Mouse (Mus musculus): Measurements from ENCODE around the gene Rrp15. TPM values are rescaled to one million over a fixed set of nuclear protein-coding genes. Genes with fewer than 3 reads are reported as not detected.
"Not testable (repeated sequence)": the region's sequence is repeated elsewhere in the genome, so short reads cannot be mapped to it uniquely, and the experiment has no call there.

The Rrp15 gene
- 62.6 and 62.7 TPM in 2 replicates for polyA plus RNA-seq (2015; fragmentation: Nextera tagmentation; extraction: Ambion mirVana)

- H3K27me3 ChIP-seq: no peaks in the 10 kb centered on the region
- peak within 1 kb of the TSS; percentile 91 for H3K27ac ChIP-seq (replicated peaks)
- WGBS: under 1% methylated on average over 46 of the region's 46 CpGs
- ATAC-seq (ENCODE audit: insufficient number of reproducible peaks, low FRiP score, low TSS enrichment, low read depth): peak; percentile 88
- H3K4me2 ChIP-seq (replicated peaks): peak within 1 kb of the TSS; percentile 81
- 0 out of 2 replicates have a peak, but pooled peaks cover 3% of the 10 kb centered on the region for H3K36me3 ChIP-seq
- H3K4me1 ChIP-seq: peaks cover 21% of the 10 kb centered on the region
- H3K4me3 ChIP-seq (replicated peaks): peak within 1 kb of the TSS; percentile 86
- no peaks in the 10 kb centered on the region for H3K9me3 ChIP-seq (replicated peaks)
- H3K9ac ChIP-seq: peak within 1 kb of the TSS; percentile 71
Observed at GRCm38 (mm10) chr1:186748724-186749653, at the start of gene Rrp15. Rrp15 (minus strand) TSS chr1:186749358.

- H3K4me1 ChIP-seq: no peaks in the 10 kb centered on the region
- no peaks in the 10 kb centered on the region for H3K9me3 ChIP-seq (replicated peaks)
- ATAC-seq (ENCODE audit: insufficient number of reproducible peaks, low FRiP score, low TSS enrichment, low read depth): no peak
- 53% methylated on average over 6 of the region's 6 CpGs for WGBS
- H3K4me3 ChIP-seq (replicated peaks): no peak overlapping the region
- no peaks in the 10 kb centered on the region for H3K36me3 ChIP-seq
- H3K27me3 ChIP-seq: no peaks in the 10 kb centered on the region
- no peak overlapping the region for H3K27ac ChIP-seq (replicated peaks)
- H3K9ac ChIP-seq: no peak overlapping the region
- no peak overlapping the region for H3K4me2 ChIP-seq (replicated peaks)
Observed at GRCm38 (mm10) chr1:186797991-186798390, 48.8 kb upstream of the Rrp15 start.

GRCm38 (mm10) chr1:186785359-186785758 lies 36.2 kb upstream of the Rrp15 start:
- Histone ChIP-seq H3K4me2 (replicated peaks) (no peak overlapping the region), H3K9ac (no peak overlapping the region), H3K27ac (replicated peaks) (no peak overlapping the region), H3K9me3 (replicated peaks) (no peaks in the 10 kb centered on the region), H3K4me1 (0 out of 2 replicates have a peak, but pooled peaks cover 3% of the 10 kb centered on the region), H3K4me3 (replicated peaks) (no peak overlapping the region), H3K36me3 (no peaks in the 10 kb centered on the region), H3K27me3 (no peaks in the 10 kb centered on the region)
- ATAC-seq (ENCODE audit: insufficient number of reproducible peaks, low FRiP score, low TSS enrichment, low read depth): no peak
- 74% methylated on average over 4 of the region's 4 CpGs for WGBS

GRCm38 (mm10) chr1:186780826-186781225 lies 31.7 kb upstream of the Rrp15 start:
- 51% methylated on average over 2 of the region's 2 CpGs for WGBS

GRCm38 (mm10) chr1:186773124-186773523 lies 24.0 kb upstream of the Rrp15 start:
- ATAC-seq (ENCODE audit: insufficient number of reproducible peaks, low FRiP score, low TSS enrichment, low read depth): no peak
- Histone ChIP-seq H3K27me3 (peaks cover 2% of the 10 kb centered on the region; the same call in 1 of the 2 replicates), H3K9ac (no peak overlapping the region), H3K36me3 (no peaks in the 10 kb centered on the region), H3K4me3 (replicated peaks) (no peak overlapping the region), H3K27ac (replicated peaks) (no peak overlapping the region), H3K4me1 (no peaks in the 10 kb centered on the region), H3K9me3 (replicated peaks) (no peaks in the 10 kb centered on the region), H3K4me2 (replicated peaks) (no peak overlapping the region)
- WGBS: 49% methylated on average over 3 of the region's 3 CpGs

More at GRCm38 (mm10) chr1:186780826-186781225, 31.7 kb upstream of the Rrp15 start:
- H3K27ac ChIP-seq (replicated peaks): no peak overlapping the region
- no peak overlapping the region for H3K4me3 ChIP-seq (replicated peaks)
- peaks cover 11% of the 10 kb centered on the region; the same call in 1 of the 2 replicates for H3K4me1 ChIP-seq
- no peaks in the 10 kb centered on the region for H3K9me3 ChIP-seq (replicated peaks)
- peaks cover 4% of the 10 kb centered on the region; the same call in 1 of the 2 replicates for H3K27me3 ChIP-seq
- no peak overlapping the region for H3K4me2 ChIP-seq (replicated peaks)
- H3K36me3 ChIP-seq: no peaks in the 10 kb centered on the region
- no peak for ATAC-seq (ENCODE audit: insufficient number of reproducible peaks, low FRiP score, low TSS enrichment, low read depth)
- no peak overlapping the region for H3K9ac ChIP-seq

GRCm38 (mm10) chr1:186772547-186773077 lies 23.5 kb upstream of the Rrp15 start:
- Histone ChIP-seq H3K4me2 (replicated peaks) (no peak overlapping the region), H3K27ac (replicated peaks) (no peak overlapping the region), H3K9ac (no peak overlapping the region), H3K27me3 (no peaks in the 10 kb centered on the region), H3K4me3 (replicated peaks) (no peak overlapping the region), H3K4me1 (no peaks in the 10 kb centered on the region), H3K36me3 (no peaks in the 10 kb centered on the region), H3K9me3 (replicated peaks) (no peaks in the 10 kb centered on the region)
- WGBS: 44% methylated on average over 8 of the region's 8 CpGs
- no peak for ATAC-seq (ENCODE audit: insufficient number of reproducible peaks, low FRiP score, low TSS enrichment, low read depth)

- H3K27me3 ChIP-seq: no peaks in the 10 kb centered on the region
- H3K9me3 ChIP-seq (replicated peaks): no peaks in the 10 kb centered on the region
- no peaks in the 10 kb centered on the region for H3K36me3 ChIP-seq
- H3K4me3 ChIP-seq (replicated peaks): no peak overlapping the region
- no peak overlapping the region for H3K4me2 ChIP-seq (replicated peaks)
- H3K4me1 ChIP-seq: no peaks in the 10 kb centered on the region
- ATAC-seq (ENCODE audit: insufficient number of reproducible peaks, low FRiP score, low TSS enrichment, low read depth): no peak
- H3K27ac ChIP-seq (replicated peaks): no peak overlapping the region
- H3K9ac ChIP-seq: no peak overlapping the region
- 24% methylated on average over 6 of the region's 6 CpGs for WGBS
Observed at GRCm38 (mm10) chr1:186772005-186772404, 22.8 kb upstream of the Rrp15 start.

- ATAC-seq (ENCODE audit: insufficient number of reproducible peaks, low FRiP score, low TSS enrichment, low read depth): no peak
- 71% methylated on average over 5 of the region's 5 CpGs for WGBS
- no peak overlapping the region for H3K9ac ChIP-seq
Observed at GRCm38 (mm10) chr1:186770659-186771058, 21.5 kb upstream of the Rrp15 start.

GRCm38 (mm10) chr1:186768392-186768791 lies 19.2 kb upstream of the Rrp15 start:
- no peak overlapping the region for H3K27ac ChIP-seq (replicated peaks)
- no peak overlapping the region for H3K4me2 ChIP-seq (replicated peaks)
- no peak overlapping the region for H3K9ac ChIP-seq
- H3K4me3 ChIP-seq (replicated peaks): no peak overlapping the region
- 80% methylated on average over 1 of the region's 1 CpGs for WGBS
- no peaks in the 10 kb centered on the region for H3K27me3 ChIP-seq
- H3K36me3 ChIP-seq: no peaks in the 10 kb centered on the region
- H3K9me3 ChIP-seq (replicated peaks): no peaks in the 10 kb centered on the region
- ATAC-seq (ENCODE audit: insufficient number of reproducible peaks, low FRiP score, low TSS enrichment, low read depth): no peak
- no peaks in the 10 kb centered on the region for H3K4me1 ChIP-seq

More at GRCm38 (mm10) chr1:186770659-186771058, 21.5 kb upstream of the Rrp15 start:
- Histone ChIP-seq H3K27ac (replicated peaks) (no peak overlapping the region), H3K4me2 (replicated peaks) (no peak overlapping the region), H3K4me1 (no peaks in the 10 kb centered on the region), H3K27me3 (no peaks in the 10 kb centered on the region), H3K9me3 (replicated peaks) (no peaks in the 10 kb centered on the region), H3K4me3 (replicated peaks) (no peak overlapping the region), H3K36me3 (no peaks in the 10 kb centered on the region)

- H3K36me3 ChIP-seq; H3K27ac ChIP-seq (replicated peaks); H3K9me3 ChIP-seq (replicated peaks); H3K9ac ChIP-seq; H3K4me1 ChIP-seq; H3K4me3 ChIP-seq (replicated peaks); ATAC-seq (ENCODE audit: insufficient number of reproducible peaks, low FRiP score, low TSS enrichment, low read depth); H3K4me2 ChIP-seq (replicated peaks); H3K27me3 ChIP-seq: not testable (repeated sequence)
- 66% methylated on average over 6 of the region's 6 CpGs for WGBS
Observed at GRCm38 (mm10) chr1:186763451-186763850, 14.3 kb upstream of the Rrp15 start.

GRCm38 (mm10) chr1:186749675-186750283 lies 621 bp upstream of the Rrp15 start:
- Histone ChIP-seq H3K4me2 (replicated peaks) (peak overlapping the region; percentile 81), H3K9ac (peak overlapping the region; percentile 71), H3K36me3 (0 out of 2 replicates have a peak, but pooled peaks cover 3% of the 10 kb centered on the region), H3K27me3 (no peaks in the 10 kb centered on the region), H3K9me3 (replicated peaks) (no peaks in the 10 kb centered on the region), H3K27ac (replicated peaks) (peak overlapping the region; percentile 91), H3K4me1 (peaks cover 21% of the 10 kb centered on the region), H3K4me3 (replicated peaks) (peak overlapping the region; percentile 86)
- ATAC-seq (ENCODE audit: insufficient number of reproducible peaks, low FRiP score, low TSS enrichment, low read depth): no peak
- WGBS: 34% methylated on average over 10 of the region's 10 CpGs

All from embryonic facial prominence, embryonic 15.5 days (tissue).